Mouse (Mus musculus) olfactory bulb, adult 2 months (tissue): ENCODE results near the gene Arfgap2. TPM values are rescaled to one million over a fixed set of nuclear protein-coding genes. Genes with fewer than 3 reads are reported as not detected.

Experiments used
- H3K27ac ChIP-seq: fragments of 200-500 bp; 2 replicates; pipeline ENCODE4 v1.5.1; 2012; ENCODE audit warnings: low read depth, low read length; ENCODE audit not compliant: insufficient read depth
- H3K4me1 ChIP-seq: fragments of 200-500 bp; 2 replicates; pipeline ENCODE4 v1.6.1; 2012; ENCODE audit warnings: low read length; ENCODE audit not compliant: control insufficient read depth, insufficient read depth
- H3K4me3 ChIP-seq: fragments of 200-500 bp; 2 replicates; pipeline ENCODE4 v1.5.1; 2012; ENCODE audit warnings: mild to moderate bottlenecking, low read depth, low read length, moderate library complexity; ENCODE audit not compliant: insufficient read depth
- CTCF ChIP-seq: fragments of 200-500 bp; IDR thresholded peaks from 2 replicates; pipeline ENCODE4 v1.5.1; 2012; ENCODE audit warnings: low read depth, mild to moderate bottlenecking, low read length, moderate library complexity; ENCODE audit not compliant: insufficient read depth
- POLR2A ChIP-seq: fragments of 200-500 bp; IDR thresholded peaks from 2 replicates; pipeline ENCODE4 v1.6.1; 2012; ENCODE audit warnings: mild to moderate bottlenecking, low read depth, low read length, moderate library complexity; ENCODE audit not compliant: insufficient read depth
- WGBS: fragments of 180-500 bp; shearing (Covaris S2); methylation state at CpG from one replicate; pipeline ENCODE4 v1.1.7; 2018; 5-methylcytosine and 5-hydroxymethylcytosine counted together
- polyA plus RNA-seq: library from polyadenylated mRNA; stranded (reverse); fragments of >200 nt; gene quantifications from 2 replicates; pipeline ENCODE4 v1.2.4, GENCODE M21; 2012; ENCODE audit warnings: low replicate concordance; ENCODE audit not compliant: missing spikeins, insufficient read depth, insufficient read length

Arfgap2 gene
- polyA plus RNA-seq, 1 experiment, result not detected

- H3K27ac ChIP-seq, result no peak overlapping the region
- 33% methylated on average over 3 of the region's 3 CpGs for WGBS
- TF ChIP-seq CTCF (no peak), POLR2A (no peak)
Measured at GRCm38 (mm10) chr2:91243416-91243815, 21.4 kb upstream of the Arfgap2 start.

GRCm38 (mm10) chr2:91244557-91245228, 20.1 kb upstream of the Arfgap2 start:
- peaks cover 3% of the 10 kb centered on the region; the same call in 1 of the 2 replicates for H3K4me1 ChIP-seq
- 79% methylated on average over 5 of the region's 5 CpGs for WGBS
- H3K4me3 ChIP-seq, result no peak overlapping the region
- no peak for TF ChIP-seq POLR2A
- no peak for TF ChIP-seq CTCF
- H3K27ac ChIP-seq, result no peak overlapping the region

More at GRCm38 (mm10) chr2:91243416-91243815, 21.4 kb upstream of the Arfgap2 start:
- Histone ChIP-seq H3K4me1 (peaks cover 3% of the 10 kb centered on the region; the same call in 1 of the 2 replicates), H3K4me3 (no peak overlapping the region)

- 89% methylated on average over 4 of the region's 4 CpGs for WGBS
- H3K4me3 ChIP-seq, result no peak overlapping the region
- H3K4me1 ChIP-seq, result peaks cover 3% of the 10 kb centered on the region; the same call in 1 of the 2 replicates
- no peak overlapping the region for H3K27ac ChIP-seq
- no peak for TF ChIP-seq CTCF
- no peak for TF ChIP-seq POLR2A
Measured at GRCm38 (mm10) chr2:91248366-91248765, 16.4 kb upstream of the Arfgap2 start.

- H3K4me1 ChIP-seq, result peaks cover 7% of the 10 kb centered on the region
- H3K4me3 ChIP-seq, result no peak overlapping the region
- H3K27ac ChIP-seq, result no peak overlapping the region
- TF ChIP-seq POLR2A, result no peak
- TF ChIP-seq CTCF, result no peak
- 70% methylated on average over 4 of the region's 4 CpGs for WGBS
Measured at GRCm38 (mm10) chr2:91252001-91252400, 12.8 kb upstream of the Arfgap2 start.

GRCm38 (mm10) chr2:91252512-91252911, 12.3 kb upstream of the Arfgap2 start:
- TF ChIP-seq CTCF (no peak), POLR2A (no peak)

GRCm38 (mm10) chr2:91254725-91255380, 9.9 kb upstream of the Arfgap2 start:
- H3K27ac ChIP-seq, result no peak overlapping the region
- H3K4me3 ChIP-seq, result no peak overlapping the region
- 64% methylated on average over 8 of the region's 8 CpGs for WGBS
- TF ChIP-seq CTCF (no peak), POLR2A (no peak)
- peaks cover 18% of the 10 kb centered on the region for H3K4me1 ChIP-seq

More at GRCm38 (mm10) chr2:91252512-91252911, 12.3 kb upstream of the Arfgap2 start:
- 62% methylated on average over 4 of the region's 4 CpGs for WGBS
- Histone ChIP-seq H3K4me3 (no peak overlapping the region), H3K27ac (no peak overlapping the region), H3K4me1 (peaks cover 12% of the 10 kb centered on the region)

GRCm38 (mm10) chr2:91255661-91256150, 9.1 kb upstream of the Arfgap2 start, which contains the start of gene Pacsin3:
Pacsin3 (plus strand) TSS chr2:91255954.
- H3K4me3 ChIP-seq, result peak within 1 kb of the TSS; percentile 53
- 4% methylated on average over 27 of the region's 27 CpGs for WGBS
- TF ChIP-seq CTCF (no peak), POLR2A (no peak)
- H3K4me1 ChIP-seq, result peaks cover 18% of the 10 kb centered on the region
- H3K27ac ChIP-seq, result no peak within 1 kb of the TSS

- H3K4me1 ChIP-seq, result peaks cover 18% of the 10 kb centered on the region
- TF ChIP-seq CTCF (no peak), POLR2A (0 out of 2 replicates have a peak, but pooled peaks have one; percentile 27)
- H3K27ac ChIP-seq, result no peak overlapping the region
- WGBS, result 1% methylated on average over 52 of the region's 52 CpGs
- peak overlapping the region; percentile 53 for H3K4me3 ChIP-seq
Measured at GRCm38 (mm10) chr2:91256256-91257125, 8.3 kb upstream of the Arfgap2 start.
